Mouse (Mus musculus): ENCODE results near the gene Tbc1d20. TPM values are rescaled to one million over a fixed set of nuclear protein-coding genes. Genes with fewer than 3 reads are reported as not detected.

The Tbc1d20 gene
- polyA plus RNA-seq, 1 experiment from 2014 or later = 32.2 TPM

- peaks cover 33% of the 10 kb centered on the region for H3K4me1 ChIP-seq (replicated peaks)
- H3K36me3 ChIP-seq = peaks cover 68% of the 10 kb centered on the region
- no peak overlapping the region for H3K27ac ChIP-seq
- WGBS = 86% methylated on average over 5 of the region's 5 CpGs
- H3K4me2 ChIP-seq = no peak overlapping the region
- no peak overlapping the region for H3K9ac ChIP-seq
- H3K4me3 ChIP-seq = no peak overlapping the region
- H3K27me3 ChIP-seq = no peaks in the 10 kb centered on the region
- ATAC-seq (ENCODE audit: low FRiP score) = no peak
- no peaks in the 10 kb centered on the region for H3K9me3 ChIP-seq
These were observed 34.4 kb downstream of the Tbc1d20 start for GRCm38 (mm10) chr2:152327980-152328379.

- no peaks in the 10 kb centered on the region for H3K27me3 ChIP-seq
- H3K27ac ChIP-seq = no peak overlapping the region
- no peaks in the 10 kb centered on the region for H3K9me3 ChIP-seq
- peaks cover 38% of the 10 kb centered on the region for H3K36me3 ChIP-seq
- peak overlapping the region; percentile 93 for H3K9ac ChIP-seq
- no peak for ATAC-seq (ENCODE audit: low FRiP score)
- H3K4me2 ChIP-seq = peak overlapping the region; percentile 90
- 77% methylated on average over 7 of the region's 7 CpGs for WGBS
- H3K4me3 ChIP-seq = peak overlapping the region; percentile 86
- H3K4me1 ChIP-seq (replicated peaks) = peaks cover 33% of the 10 kb centered on the region
These were observed 37.3 kb downstream of the Tbc1d20 start for GRCm38 (mm10) chr2:152330858-152331423.

- Histone ChIP-seq H3K9ac (peak within 1 kb of the TSS; percentile 93), H3K36me3 (peaks cover 25% of the 10 kb centered on the region), H3K9me3 (no peaks in the 10 kb centered on the region), H3K4me2 (peak within 1 kb of the TSS; percentile 90), H3K27ac (peak within 1 kb of the TSS; percentile 86), H3K27me3 (no peaks in the 10 kb centered on the region; the same call in 1 of the 2 replicates), H3K4me3 (peak within 1 kb of the TSS; percentile 86), H3K4me1 (replicated peaks) (peaks cover 33% of the 10 kb centered on the region)
- WGBS = under 1% methylated on average over 53 of the region's 54 CpGs
- ATAC-seq (ENCODE audit: low FRiP score) = peak; percentile 95
These were observed 38.6 kb downstream of the Tbc1d20 start, which contains the start of gene Rbck1 for GRCm38 (mm10) chr2:152332101-152332825. Gene Rbck1 (minus strand): TSS chr2:152332653.

GRCm38 (mm10) chr2:152333345-152334006 lies 39.8 kb downstream of the Tbc1d20 start:
- Histone ChIP-seq H3K36me3 (peaks cover 14% of the 10 kb centered on the region), H3K27ac (no peak overlapping the region), H3K4me1 (replicated peaks) (peaks cover 30% of the 10 kb centered on the region), H3K27me3 (no peaks in the 10 kb centered on the region; the same call in 1 of the 2 replicates), H3K4me3 (no peak overlapping the region), H3K4me2 (no peak overlapping the region), H3K9ac (no peak overlapping the region), H3K9me3 (no peaks in the 10 kb centered on the region)
- ATAC-seq (ENCODE audit: low FRiP score) = no peak
- WGBS = 75% methylated on average over 4 of the region's 4 CpGs

- Histone ChIP-seq H3K9ac (no peak overlapping the region), H3K4me2 (no peak overlapping the region), H3K4me1 (replicated peaks) (peaks cover 19% of the 10 kb centered on the region), H3K27ac (no peak overlapping the region), H3K36me3 (no peaks in the 10 kb centered on the region), H3K9me3 (no peaks in the 10 kb centered on the region), H3K4me3 (no peak overlapping the region), H3K27me3 (no peaks in the 10 kb centered on the region; the same call in 1 of the 2 replicates)
- ATAC-seq (ENCODE audit: low FRiP score) = no peak
- WGBS = 50% methylated on average over 11 of the region's 11 CpGs
These were observed 41.7 kb downstream of the Tbc1d20 start for GRCm38 (mm10) chr2:152335289-152335820.

GRCm38 (mm10) chr2:152336856-152337255 lies 43.2 kb downstream of the Tbc1d20 start:
- no peaks in the 10 kb centered on the region for H3K36me3 ChIP-seq
- no peak overlapping the region for H3K4me2 ChIP-seq
- H3K9ac ChIP-seq = no peak overlapping the region
- H3K4me1 ChIP-seq (replicated peaks) = peaks cover 4% of the 10 kb centered on the region; the same call in 1 of the 2 replicates
- H3K27ac ChIP-seq = no peak overlapping the region
- H3K27me3 ChIP-seq = no peaks in the 10 kb centered on the region; the same call in 1 of the 2 replicates
- no peak overlapping the region for H3K4me3 ChIP-seq
- 86% methylated on average over 1 of the region's 1 CpGs for whole genome bisulfite sequencing
- H3K9me3 ChIP-seq = no peaks in the 10 kb centered on the region
- no peak for ATAC-seq (ENCODE audit: low FRiP score)

GRCm38 (mm10) chr2:152337591-152338212 lies 44.1 kb downstream of the Tbc1d20 start:
- H3K4me3 ChIP-seq = no peak overlapping the region
- H3K36me3 ChIP-seq = no peaks in the 10 kb centered on the region
- ATAC-seq (ENCODE audit: low FRiP score) = no peak
- 91% methylated on average over 11 of the region's 11 CpGs for WGBS
- H3K4me1 ChIP-seq (replicated peaks) = peaks cover 2% of the 10 kb centered on the region; the same call in 1 of the 2 replicates
- no peaks in the 10 kb centered on the region for H3K9me3 ChIP-seq
- H3K4me2 ChIP-seq = no peak overlapping the region
- H3K9ac ChIP-seq = no peak overlapping the region
- H3K27ac ChIP-seq = no peak overlapping the region
- H3K27me3 ChIP-seq = peaks cover 4% of the 10 kb centered on the region; the same call in 1 of the 2 replicates

GRCm38 (mm10) chr2:152338319-152338718 lies 44.7 kb downstream of the Tbc1d20 start:
- H3K4me3 ChIP-seq = no peak overlapping the region
- H3K27ac ChIP-seq = no peak overlapping the region
- no peaks in the 10 kb centered on the region for H3K9me3 ChIP-seq
- WGBS = 83% methylated on average over 13 of the region's 13 CpGs
- no peak for ATAC-seq (ENCODE audit: low FRiP score)
- H3K27me3 ChIP-seq = peaks cover 5% of the 10 kb centered on the region; the same call in 1 of the 2 replicates
- H3K4me1 ChIP-seq (replicated peaks) = peaks cover 5% of the 10 kb centered on the region; the same call in 1 of the 2 replicates
- H3K4me2 ChIP-seq = no peak overlapping the region
- H3K9ac ChIP-seq = no peak overlapping the region
- no peaks in the 10 kb centered on the region for H3K36me3 ChIP-seq

- Histone ChIP-seq H3K9me3 (no peaks in the 10 kb centered on the region), H3K27me3 (peaks cover 5% of the 10 kb centered on the region; the same call in 1 of the 2 replicates), H3K9ac (no peak overlapping the region), H3K36me3 (no peaks in the 10 kb centered on the region), H3K4me3 (no peak overlapping the region), H3K4me2 (no peak overlapping the region), H3K27ac (no peak overlapping the region), H3K4me1 (replicated peaks) (peaks cover 16% of the 10 kb centered on the region)
- no peak for ATAC-seq (ENCODE audit: low FRiP score)
- WGBS = 86% methylated on average over 22 of the region's 22 CpGs
These were observed 46.1 kb downstream of the Tbc1d20 start for GRCm38 (mm10) chr2:152339631-152340179.

GRCm38 (mm10) chr2:152343329-152344213 lies 49.9 kb downstream of the Tbc1d20 start, which contains the start of gene Trib3:
Gene Trib3 (minus strand): TSS chr2:152344032.
- peak within 1 kb of the TSS; percentile 52 for H3K4me3 ChIP-seq
- WGBS = under 1% methylated on average over 52 of the region's 52 CpGs
- H3K27ac ChIP-seq = peak within 1 kb of the TSS; percentile 53
- H3K9me3 ChIP-seq = no peaks in the 10 kb centered on the region
- H3K36me3 ChIP-seq = no peaks in the 10 kb centered on the region
- H3K9ac ChIP-seq = peak within 1 kb of the TSS; percentile 76
- peak within 1 kb of the TSS; percentile 81 for H3K4me2 ChIP-seq
- H3K27me3 ChIP-seq = peaks cover 12% of the 10 kb centered on the region
- peaks cover 16% of the 10 kb centered on the region for H3K4me1 ChIP-seq (replicated peaks)
- ATAC-seq (ENCODE audit: low FRiP score) = peak; percentile 86

- H3K27ac ChIP-seq = no peak overlapping the region
- peak overlapping the region; percentile 81 for H3K4me2 ChIP-seq
These were observed 50.7 kb downstream of the Tbc1d20 start for GRCm38 (mm10) chr2:152344361-152344760.

More at GRCm38 (mm10) chr2:152344361-152344760, 50.7 kb downstream of the Tbc1d20 start:
- H3K4me1 ChIP-seq (replicated peaks) = peaks cover 16% of the 10 kb centered on the region
- peaks cover 12% of the 10 kb centered on the region for H3K27me3 ChIP-seq
- peak overlapping the region; percentile 76 for H3K9ac ChIP-seq
- peak overlapping the region; percentile 52 for H3K4me3 ChIP-seq
- no peaks in the 10 kb centered on the region for H3K36me3 ChIP-seq
- ATAC-seq (ENCODE audit: low FRiP score) = 0 out of 2 replicates have a peak, but pooled peaks have one; percentile 29
- H3K9me3 ChIP-seq = no peaks in the 10 kb centered on the region
- 12% methylated on average over 10 of the region's 10 CpGs for WGBS

All from hindbrain, embryonic 13.5 days (tissue).